Mouse (Mus musculus) spleen, adult 2 months (tissue): ENCODE measurements around the gene Traip.

Source experiments
- CTCF ChIP-seq: fragments of 200-500 bp; IDR thresholded peaks from 2 replicates; pipeline ENCODE4 v1.5.1; 2011; ENCODE audit warnings: mild to moderate bottlenecking, inconsistent platforms; ENCODE audit not compliant: insufficient read depth, insufficient read length, insufficient replicate concordance; ENCODE audit errors: extremely low read depth
- POLR2A ChIP-seq: fragments of 200-500 bp; IDR thresholded peaks from 2 replicates; pipeline ENCODE4 v1.6.1; 2011; ENCODE audit warnings: low read depth, low read length, inconsistent platforms

- TF ChIP-seq CTCF (no peak), POLR2A (no peak)
Observed at GRCm38 (mm10) chr9:107957141-107957540, 7.2 kb downstream of the Traip start.
